Mouse (Mus musculus) thymus, postnatal 25 days (tissue): ENCODE results near the gene Frmpd1.

Experiments
- DNase-seq: peaks from one replicate; pipeline ENCODE4 v3.0.0; 2022

Gene Frmpd1

DNA sequence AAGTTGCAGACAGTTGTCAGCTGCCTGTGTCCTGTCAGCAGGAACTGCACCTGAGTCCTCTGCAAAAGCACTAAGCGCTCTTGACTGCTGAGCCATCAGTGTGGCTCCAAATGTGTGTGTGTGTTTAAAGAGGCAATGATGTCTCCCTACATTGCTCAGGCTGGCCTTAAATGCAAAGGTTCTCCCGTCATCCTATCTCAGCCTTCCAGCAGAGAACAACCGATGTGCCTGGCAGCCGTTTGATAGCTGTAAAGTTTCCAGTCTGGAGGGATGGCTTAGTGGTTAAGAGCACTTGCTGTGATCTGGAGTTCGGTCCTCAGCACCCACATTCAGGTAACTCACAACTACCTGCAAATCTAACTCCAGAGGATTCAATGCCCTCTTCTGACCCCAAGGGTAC is 56.7 kb downstream of the Frmpd1 start:
- DNase-seq = no peak

DNA sequence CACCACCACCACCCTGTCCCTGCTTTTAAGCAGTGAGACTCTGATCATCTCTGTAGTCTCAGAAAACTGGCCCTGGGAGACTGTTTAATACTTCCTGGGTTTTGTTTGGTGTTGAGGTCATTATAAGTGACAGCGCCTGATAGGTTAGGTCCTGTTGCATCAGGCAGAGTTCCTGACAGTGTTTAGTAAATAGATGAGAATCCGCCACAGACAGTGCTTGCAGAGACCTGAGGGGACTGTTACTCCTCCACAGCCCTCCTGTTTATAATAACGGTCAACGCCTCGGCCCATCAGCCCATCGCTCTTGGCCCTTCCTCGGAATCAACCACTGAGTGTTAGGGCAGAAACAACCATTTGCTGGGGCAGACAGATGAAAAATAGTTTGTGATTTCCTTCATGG is 57.5 kb downstream of the Frmpd1 start:
- DNase-seq = no peak

DNA sequence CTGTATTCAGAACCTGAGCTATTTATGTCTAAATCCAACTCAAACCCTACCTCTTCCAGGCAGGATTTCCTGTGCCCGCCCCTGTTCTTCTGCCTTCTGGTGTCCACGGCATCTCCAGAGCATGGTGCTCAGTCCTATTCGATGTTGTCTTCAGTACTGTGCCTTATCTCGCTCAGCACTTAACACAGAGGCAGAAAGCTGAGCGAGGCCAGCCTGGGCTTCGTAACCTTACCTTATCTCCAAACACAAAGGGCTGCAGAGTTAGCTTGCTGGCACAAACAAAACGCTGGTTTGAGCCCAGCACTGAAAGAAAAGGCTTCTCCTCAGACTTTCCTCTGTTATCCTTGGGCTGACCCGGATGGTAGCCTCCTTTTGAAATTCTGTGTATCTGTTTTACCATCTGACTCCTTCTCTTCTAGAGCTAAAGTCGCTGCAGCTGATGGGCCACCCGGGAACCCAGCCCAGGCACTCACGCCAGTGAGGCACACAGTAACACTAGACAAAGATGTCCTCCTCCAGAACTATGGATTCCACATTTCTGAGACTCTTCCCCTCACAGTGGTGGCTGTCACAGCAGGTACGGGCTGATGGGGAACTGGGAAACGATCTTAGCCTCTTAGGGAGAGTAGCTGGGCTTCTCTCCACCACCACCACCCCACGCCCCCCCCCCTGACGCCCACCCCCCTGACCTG is 58.7 kb downstream of the Frmpd1 start:
- DNase-seq = no peak

- DNase-seq = no peak
These were observed 66.6 kb downstream of the Frmpd1 start for GRCm38 (mm10) chr4:45251265-45251664.

GRCm38 (mm10) chr4:45252861-45253262 is 68.2 kb downstream of the Frmpd1 start:
- DNase-seq = no peak

DNA sequence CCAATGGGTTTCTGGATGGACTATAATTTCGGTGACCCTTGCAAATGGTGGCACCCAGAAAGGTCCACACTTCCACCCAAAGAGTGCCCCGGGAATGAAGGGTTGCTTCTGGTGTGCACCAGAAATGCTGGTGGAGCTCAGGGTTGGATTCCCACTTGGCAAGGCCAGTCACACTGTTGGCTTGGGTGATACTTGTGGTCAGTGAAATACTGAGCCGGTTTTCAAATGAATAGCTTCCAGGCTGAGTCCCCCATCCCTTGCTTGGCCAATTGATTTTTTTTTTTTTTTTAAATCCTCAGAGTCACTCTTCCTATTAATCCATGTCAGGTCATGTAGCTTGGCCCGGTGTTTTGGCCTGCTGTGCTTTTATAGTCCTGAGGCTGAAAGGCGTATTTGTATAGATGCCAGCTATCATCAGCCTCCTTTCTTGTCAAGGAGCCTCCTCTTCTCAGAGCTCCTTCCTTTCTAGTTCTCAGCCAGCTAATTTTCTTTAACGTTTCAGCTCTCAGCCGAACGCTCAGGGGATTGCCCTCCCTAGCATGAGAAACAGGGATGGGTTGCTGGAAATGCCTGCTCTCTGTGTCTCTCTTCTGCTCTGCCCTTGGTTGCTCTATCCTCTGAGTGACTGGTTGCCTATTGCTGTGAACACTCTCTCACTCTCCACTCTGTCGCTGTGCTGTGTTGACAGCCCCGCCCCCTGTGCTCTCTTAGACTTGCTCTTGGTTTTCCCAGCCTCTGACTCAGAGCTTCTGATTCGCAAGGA is 69.3 kb downstream of the Frmpd1 start:
- no peak for DNase-seq

- no peak for DNase-seq
These were observed 74.7 kb downstream of the Frmpd1 start for GRCm38 (mm10) chr4:45259232-45259832.

GRCm38 (mm10) chr4:45261551-45261950 is 76.9 kb downstream of the Frmpd1 start:
- DNase-seq = no peak

- peak; percentile 8 for DNase-seq
These were observed 83.2 kb downstream of the Frmpd1 start for GRCm38 (mm10) chr4:45267883-45268282.

- no peak for DNase-seq
These were observed 86.4 kb downstream of the Frmpd1 start for GRCm38 (mm10) chr4:45271041-45271452.

GRCm38 (mm10) chr4:45275770-45276169 is 91.1 kb downstream of the Frmpd1 start:
- DNase-seq = no peak

GRCm38 (mm10) chr4:45279292-45279691 is 94.6 kb downstream of the Frmpd1 start:
- DNase-seq = no peak

GRCm38 (mm10) chr4:45279981-45280548 is 95.4 kb downstream of the Frmpd1 start:
- peak; percentile 56 for DNase-seq

DNA sequence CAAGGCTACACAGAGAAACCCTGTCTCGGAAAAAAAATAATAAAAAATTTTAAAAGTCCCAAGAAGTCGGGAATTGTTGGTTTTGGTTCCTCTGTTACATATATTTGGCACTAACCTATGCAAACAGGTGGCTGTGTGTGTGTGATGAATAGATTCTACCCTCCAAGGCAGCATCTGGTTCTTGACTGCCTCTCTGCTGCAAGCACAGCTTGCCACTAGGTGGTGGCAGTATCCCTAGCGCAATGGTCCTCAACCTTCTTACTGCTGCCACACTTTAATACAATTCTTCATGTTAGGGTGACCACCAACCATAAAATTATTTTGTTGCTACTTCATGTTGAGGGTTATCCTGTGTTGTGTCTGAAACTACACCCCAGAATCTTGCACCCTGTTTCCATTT is 101.6 kb downstream of the Frmpd1 start:
- no peak for DNase-seq

DNA sequence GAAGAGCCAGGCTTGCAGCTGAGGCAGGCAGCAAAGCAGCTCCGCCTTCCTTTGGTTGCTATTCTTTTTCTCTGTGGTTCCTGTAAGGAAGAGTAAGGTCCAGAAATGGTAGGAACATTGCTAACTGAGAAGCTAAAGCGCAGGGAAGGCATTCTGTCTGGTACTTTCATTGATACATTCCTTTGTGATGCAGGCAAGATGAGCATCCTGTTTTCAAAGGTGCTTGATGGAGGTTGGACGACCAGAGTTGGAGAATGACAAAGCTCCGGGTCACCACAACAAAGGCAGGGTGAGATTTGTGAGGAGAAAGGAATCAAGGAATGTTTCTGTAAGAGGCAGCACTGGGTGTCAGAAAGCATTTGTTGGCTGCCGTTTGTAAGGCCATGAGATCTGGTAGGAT is 103.2 kb downstream of the Frmpd1 start:
- DNase-seq = no peak

DNA sequence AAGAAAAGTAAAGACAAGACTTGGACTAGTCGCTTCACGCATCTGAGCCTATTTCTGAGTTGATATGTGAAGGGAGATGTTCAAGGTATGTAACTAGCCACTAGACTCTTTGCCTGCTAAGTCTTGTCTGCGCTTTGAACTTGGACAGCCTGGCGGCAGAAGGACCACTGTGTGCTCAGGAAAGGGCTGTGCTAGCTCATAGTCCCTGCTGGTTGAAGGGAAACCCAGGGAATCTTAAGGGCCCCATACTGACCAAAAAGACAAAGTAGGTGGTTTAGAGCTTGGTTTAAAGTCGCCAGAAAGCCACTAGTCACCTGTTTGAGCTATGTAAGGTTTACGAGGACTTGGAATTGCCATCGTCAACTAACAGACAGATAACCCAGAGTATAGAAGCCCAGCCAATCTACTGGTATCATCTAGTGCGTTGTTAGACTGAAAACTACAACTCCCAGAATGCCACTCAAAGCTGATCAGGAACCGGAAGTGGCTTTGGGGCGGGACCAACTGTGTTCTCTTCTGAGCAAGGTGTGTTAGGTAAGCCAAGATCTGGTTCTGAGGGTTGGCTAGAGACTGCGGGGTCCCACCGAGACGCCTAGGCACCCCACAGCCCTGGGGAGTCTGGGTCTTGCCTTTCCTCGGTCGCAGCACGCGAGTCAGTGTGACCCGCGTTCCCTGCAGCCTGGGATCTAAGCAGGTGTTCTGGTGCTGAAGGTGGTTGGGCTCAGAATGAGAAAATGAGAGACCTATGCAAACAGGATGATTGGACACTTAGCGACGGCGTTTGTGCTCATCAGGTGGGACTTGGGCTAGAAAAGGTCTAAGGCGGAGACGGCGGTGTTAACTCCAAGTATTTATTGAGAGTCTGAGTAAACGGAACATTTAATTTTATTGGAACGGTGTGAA is 112.2 kb downstream of the Frmpd1 start, which contains the start of gene Trmt10b:
Gene Trmt10b, plus strand, starts transcription at position 466 of the 903 bp plus-strand sequence.
- peak; percentile 79 for DNase-seq

DNA sequence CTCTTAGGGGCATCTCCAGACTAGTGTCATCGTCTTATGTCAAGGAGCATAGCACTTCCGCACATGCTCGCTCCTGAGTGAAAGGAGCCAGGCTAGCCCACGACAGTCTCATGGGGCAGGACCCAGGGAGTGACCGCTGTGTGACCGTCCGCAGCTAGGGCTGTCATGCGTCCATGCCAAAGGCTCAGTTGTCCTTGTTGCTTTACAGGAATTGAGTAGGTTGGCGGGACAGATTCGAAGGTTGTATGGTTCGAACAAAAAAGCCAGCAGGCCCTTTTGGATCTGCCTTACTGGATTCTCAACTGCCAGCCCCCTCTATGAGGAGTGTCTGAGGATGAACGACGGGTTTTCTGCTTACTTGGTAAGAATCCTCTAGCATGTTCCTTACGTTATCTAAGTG is 120.9 kb downstream of the Frmpd1 start:
- no peak for DNase-seq

DNA sequence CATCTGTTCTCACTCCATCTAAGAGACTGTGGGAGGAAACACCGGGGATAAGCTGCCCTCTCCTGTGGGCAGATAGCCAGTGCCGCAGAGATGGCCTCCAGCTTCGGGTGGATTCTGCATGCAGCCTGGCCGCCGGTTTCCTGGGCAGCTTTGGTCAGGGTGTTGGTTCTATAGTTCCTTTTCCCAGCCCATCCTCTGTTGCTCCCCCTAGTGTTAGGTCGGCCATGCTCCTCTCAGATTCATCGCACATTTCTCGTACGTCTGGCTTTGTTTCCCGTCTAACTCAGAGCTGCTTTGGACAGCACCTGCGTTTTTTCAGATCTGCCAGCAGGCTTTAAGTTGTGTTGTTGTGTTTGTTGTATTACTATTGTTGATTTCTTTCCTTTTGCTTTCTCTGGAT is 123.4 kb downstream of the Frmpd1 start:
- DNase-seq = no peak

GRCm38 (mm10) chr4:45308606-45309005 is 123.9 kb downstream of the Frmpd1 start:
- no peak for DNase-seq

DNA sequence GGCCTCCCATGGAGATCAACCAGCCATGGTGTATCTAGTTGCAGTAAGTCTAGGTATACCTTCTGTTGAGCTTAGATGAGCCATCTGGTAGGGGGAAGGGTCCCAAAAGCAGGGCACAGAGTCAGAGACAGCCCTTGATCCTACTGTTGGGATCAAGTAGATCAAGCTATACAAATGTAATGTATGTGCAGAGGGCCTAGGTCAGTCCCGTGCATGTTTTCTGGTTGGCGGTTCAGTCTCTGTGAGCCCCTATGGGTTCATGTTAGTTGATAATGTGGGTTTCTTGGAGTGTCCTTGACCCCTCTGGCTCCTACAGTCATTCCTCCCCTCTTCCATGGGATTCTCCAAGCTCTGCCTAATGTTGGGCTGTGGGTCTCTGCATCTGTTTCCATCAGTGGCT is 126.4 kb downstream of the Frmpd1 start:
- no peak for DNase-seq

GRCm38 (mm10) chr4:45320159-45320816 is 135.6 kb downstream of the Frmpd1 start:
- DNase-seq = peak; percentile 80

DNA sequence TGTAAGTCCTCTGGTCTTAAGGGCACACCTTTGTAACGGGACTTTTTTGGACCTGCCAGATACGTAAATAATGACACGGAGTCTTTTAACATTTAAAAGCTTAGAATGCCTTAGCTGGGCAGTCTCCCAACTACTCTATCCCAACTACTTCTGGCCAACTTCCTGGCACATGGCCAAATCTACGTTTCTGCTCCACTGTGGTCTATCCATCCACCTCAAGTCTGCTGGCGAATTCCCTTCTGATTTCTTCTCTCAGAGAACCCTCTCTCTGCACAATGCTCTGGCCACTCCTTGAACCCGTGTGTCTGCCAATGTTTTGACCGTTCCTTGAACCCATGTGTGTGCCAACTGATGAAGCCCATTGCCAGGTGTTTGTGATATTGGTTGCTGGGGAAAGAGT is 146.5 kb downstream of the Frmpd1 start:
- no peak for DNase-seq
